Mouse (Mus musculus) embryo, embryonic 11.5 days (tissue): ENCODE data around the gene Zbtb40.

ENCODE experiments used
- DNase-seq: peaks from one replicate; pipeline ENCODE4 v3.0.0-alpha.2; 2012; ENCODE audit warnings: low read depth, low spot score

Gene Zbtb40

GRCm38 (mm10) chr4:136977244-136977643, 71.4 kb downstream of the Zbtb40 start:
- no peak for DNase-seq

- DNase-seq: peak; percentile 46
Measured at GRCm38 (mm10) chr4:136970939-136971338, 77.7 kb downstream of the Zbtb40 start.

- no peak for DNase-seq
Measured at GRCm38 (mm10) chr4:136969503-136970276, 78.9 kb downstream of the Zbtb40 start.

GRCm38 (mm10) chr4:136969096-136969495, 79.5 kb downstream of the Zbtb40 start:
- no peak for DNase-seq

GRCm38 (mm10) chr4:136967511-136967910, 81.1 kb downstream of the Zbtb40 start:
- no peak for DNase-seq

GRCm38 (mm10) chr4:136966493-136967390, 81.9 kb downstream of the Zbtb40 start:
- DNase-seq: no peak

- no peak for DNase-seq
Measured at GRCm38 (mm10) chr4:136964990-136965421, 83.6 kb downstream of the Zbtb40 start.

- no peak for DNase-seq
Measured at GRCm38 (mm10) chr4:136962447-136962846, 86.2 kb downstream of the Zbtb40 start.

GRCm38 (mm10) chr4:136961642-136962285, 86.8 kb downstream of the Zbtb40 start:
- no peak for DNase-seq

GRCm38 (mm10) chr4:136960581-136960980, 88.0 kb downstream of the Zbtb40 start:
- no peak for DNase-seq

GRCm38 (mm10) chr4:136960068-136960467, 88.5 kb downstream of the Zbtb40 start:
- DNase-seq: no peak

- DNase-seq: no peak
Measured at GRCm38 (mm10) chr4:136956751-136957446, 91.7 kb downstream of the Zbtb40 start, which contains the start of gene Epha8. TSS of gene Epha8 (minus strand) at chr4:136956816.

- no peak for DNase-seq
Measured at GRCm38 (mm10) chr4:136954562-136954961, 94.0 kb downstream of the Zbtb40 start.

- no peak for DNase-seq
Measured at GRCm38 (mm10) chr4:136949266-136949989, 99.2 kb downstream of the Zbtb40 start.

- DNase-seq: no peak
Measured at GRCm38 (mm10) chr4:136945397-136945796, 103.2 kb downstream of the Zbtb40 start.

- DNase-seq: no peak
Measured at GRCm38 (mm10) chr4:136944558-136945350, 103.8 kb downstream of the Zbtb40 start.

- DNase-seq: no peak
Measured at GRCm38 (mm10) chr4:136943175-136943574, 105.4 kb downstream of the Zbtb40 start.

GRCm38 (mm10) chr4:136942761-136943160, 105.8 kb downstream of the Zbtb40 start:
- DNase-seq: no peak

GRCm38 (mm10) chr4:136937935-136938334, 110.7 kb downstream of the Zbtb40 start:
- DNase-seq: no peak

GRCm38 (mm10) chr4:136937344-136937743, 111.3 kb downstream of the Zbtb40 start:
- no peak for DNase-seq
